Mouse (Mus musculus) heart, adult 2 months (tissue): ENCODE data around the gene Selenot. TPM values are rescaled to one million over a fixed set of nuclear protein-coding genes. Genes with fewer than 3 reads are reported as not detected.
A peak's percentile ranks its signal among the peaks of the same experiment; 100 is the strongest.

Experiments used
- DNase-seq, 2 experiments: peaks; one replicate each; pipeline ENCODE4 v3.0.0; 2021
- H3K27ac ChIP-seq: fragments of 200-600 bp; 2 replicates; pipeline ENCODE4 v1.8.1; 2022
- H3K27me3 ChIP-seq: fragments of 200-500 bp; 2 replicates; pipeline ENCODE4 v1.6.1; 2012; ENCODE audit warnings: mild to moderate bottlenecking, low read length, inconsistent platforms, mixed read lengths; ENCODE audit not compliant: control insufficient read depth, insufficient read depth
- H3K36me3 ChIP-seq: fragments of 200-500 bp; 2 replicates; pipeline ENCODE4 v1.6.1; 2012; ENCODE audit warnings: low read length, inconsistent platforms; ENCODE audit not compliant: control insufficient read depth, insufficient read depth
- H3K4me1 ChIP-seq: fragments of 200-500 bp; 2 replicates; pipeline ENCODE4 v1.6.1; 2011; ENCODE audit warnings: low read length; ENCODE audit not compliant: control insufficient read depth, insufficient read depth
- H3K4me3 ChIP-seq: fragments of 200-600 bp; 2 replicates; pipeline ENCODE4 v1.8.1; 2022
- H3K79me2 ChIP-seq: fragments of 200-500 bp; replicated peaks from 2 replicates; pipeline ENCODE4 v1.6.1; 2012; ENCODE audit warnings: mild to moderate bottlenecking, inconsistent platforms, low read length, moderate library complexity, mixed read lengths; ENCODE audit not compliant: control insufficient read depth, insufficient read depth
- H3K9ac ChIP-seq: fragments of 200-500 bp; 2 replicates; pipeline ENCODE4 v1.6.1; 2012; ENCODE audit warnings: low read depth, mild to moderate bottlenecking, control low read depth, inconsistent platforms, low read length, mixed read lengths
- CTCF ChIP-seq: fragments of 200-600 bp; IDR thresholded peaks from 2 replicates; pipeline ENCODE4 v1.8.1; 2022; ENCODE audit warnings: antibody characterized with exemption, mild to moderate bottlenecking, moderate library complexity
- EP300 ChIP-seq: fragments of 200-500 bp; IDR thresholded peaks from 2 replicates; pipeline ENCODE4 v1.6.1; 2011; ENCODE audit warnings: low read depth, low read length, control low read depth; ENCODE audit not compliant: insufficient read depth
- POLR2A ChIP-seq: fragments of 200-500 bp; IDR thresholded peaks from 2 replicates; pipeline ENCODE4 v1.6.1; 2011; ENCODE audit warnings: mild to moderate bottlenecking, low read depth, low read length, control low read depth; ENCODE audit not compliant: insufficient read depth
- WGBS: fragments of 180-500 bp; shearing (Covaris S2); methylation state at CpG from one replicate; pipeline ENCODE4 v1.1.7; 2018; 5-methylcytosine and 5-hydroxymethylcytosine counted together
- intact Hi-C: fragments of 180-260 bp; cut with DNase I; formaldehyde crosslinking; loops from one replicate; pipeline ENCODE4 v1.15.1; 2025
- long read RNA-seq: library from polyadenylated mRNA; stranded (forward); transcript quantifications from one replicate; pipeline ENCODE4 v2.0.0, GENCODE M21; 2021
- polyA plus RNA-seq: library from polyadenylated mRNA; depleted of rRNA; stranded (reverse); fragments of >200 nt; gene quantifications from 2 replicates; pipeline ENCODE4 v1.2.3, GENCODE M21; 2012; rRNA removed
- total RNA-seq, 2 experiments: library from RNA; stranded (reverse); gene quantifications; 2 replicates each; pipeline ENCODE4 v1.2.3; 2021

Gene Selenot
- 100 to 1,000 TPM; 116 to 119 TPM for total RNA-seq
- 48.3 and 92.1 TPM in 2 replicates for polyA plus RNA-seq
- long read RNA-seq, transcript Selenot-201 (6 exons, 3,157 nt) = major isoform, 5 of 15 reads
- long read RNA-seq, partial matches to known transcripts = 0 of 15 reads
- long read RNA-seq, other reads (novel, unspliced or antisense) = 10 of 15 reads

- Histone ChIP-seq H3K79me2 (peaks cover 5% of the 10 kb centered on the region), H3K4me1 (peaks cover 6% of the 10 kb centered on the region), H3K4me3 (peak within 1 kb of the TSS; percentile 69), H3K27ac (peak within 1 kb of the TSS; percentile 96), H3K36me3 (peaks cover 16% of the 10 kb centered on the region), H3K9ac (peak within 1 kb of the TSS; percentile 98), H3K27me3 (no peaks in the 10 kb centered on the region)
- intact Hi-C loops = loop anchor here (2.0 to 5.0 kb wide), 4 partner anchors 52 to 729 kb away; partner anchors contain the start of genes Eif2a, Pfn2, Serp1 and Siah2
- TF ChIP-seq POLR2A (peak; percentile 98), EP300 (no peak), CTCF (peak; percentile 32)
- DNase-seq = peak; percentile 98 to 99
- WGBS = 2% methylated on average over 59 of the region's 59 CpGs
Measured at GRCm38 (mm10) chr3:58576137-58577066, at the start of gene Selenot. TSS of gene Selenot (plus strand) at chr3:58576636.

DNA sequence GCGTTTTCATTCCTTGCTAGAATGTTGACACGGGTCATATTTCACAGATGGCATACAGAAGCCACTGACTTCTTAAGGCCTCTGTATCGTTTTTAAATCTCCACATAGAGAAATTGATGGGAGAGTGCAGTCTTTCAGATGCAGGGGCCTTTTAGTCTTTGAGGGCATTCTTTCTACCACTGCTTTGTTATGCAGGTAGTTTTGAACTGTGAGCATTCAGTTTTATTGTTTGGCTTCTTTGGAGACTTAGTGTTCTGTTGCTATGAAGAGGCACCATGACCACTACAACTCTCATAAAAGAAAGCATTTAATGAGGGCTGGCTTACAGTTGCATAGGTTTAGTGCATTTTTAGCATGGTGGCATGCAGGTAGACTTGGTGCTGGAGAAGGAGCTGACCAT lies 39.9 kb upstream of the Selenot start:
- 94% methylated on average over 3 of the region's 3 CpGs for WGBS
- no peak for DNase-seq
- H3K9ac ChIP-seq = no peak overlapping the region
- no peaks in the 10 kb centered on the region for H3K27me3 ChIP-seq
- H3K27ac ChIP-seq = no peak overlapping the region
- no peaks in the 10 kb centered on the region; the same call in 1 of the 2 replicates for H3K36me3 ChIP-seq
- H3K79me2 ChIP-seq = no peaks in the 10 kb centered on the region
- H3K4me3 ChIP-seq = no peak overlapping the region
- TF ChIP-seq POLR2A = no peak
- no peaks in the 10 kb centered on the region for H3K4me1 ChIP-seq
- intact Hi-C loops = no loop called here

- no peaks in the 10 kb centered on the region for H3K79me2 ChIP-seq
- no peak for DNase-seq
- intact Hi-C loops = no loop called here
- H3K4me3 ChIP-seq = no peak overlapping the region
- H3K9ac ChIP-seq = no peak overlapping the region
- H3K36me3 ChIP-seq = no peaks in the 10 kb centered on the region; the same call in 1 of the 2 replicates
- TF ChIP-seq EP300 (no peak), CTCF (no peak), POLR2A (no peak)
- no peaks in the 10 kb centered on the region for H3K27me3 ChIP-seq
- H3K4me1 ChIP-seq = no peaks in the 10 kb centered on the region
- 60% methylated on average over 1 of the region's 1 CpGs for WGBS
- no peak overlapping the region for H3K27ac ChIP-seq
Measured at GRCm38 (mm10) chr3:58552001-58552811, 24.2 kb upstream of the Selenot start.

GRCm38 (mm10) chr3:58556649-58557048 lies 19.8 kb upstream of the Selenot start:
- Histone ChIP-seq H3K27ac (no peak overlapping the region), H3K9ac (no peak overlapping the region), H3K4me3 (no peak overlapping the region), H3K27me3 (no peaks in the 10 kb centered on the region), H3K4me1 (no peaks in the 10 kb centered on the region), H3K36me3 (no peaks in the 10 kb centered on the region; the same call in 1 of the 2 replicates), H3K79me2 (no peaks in the 10 kb centered on the region)
- 81% methylated on average over 7 of the region's 7 CpGs for WGBS
- intact Hi-C loops = no loop called here
- no peak for DNase-seq
- TF ChIP-seq CTCF = no peak
- TF ChIP-seq EP300 = no peak
- TF ChIP-seq POLR2A = no peak

DNA sequence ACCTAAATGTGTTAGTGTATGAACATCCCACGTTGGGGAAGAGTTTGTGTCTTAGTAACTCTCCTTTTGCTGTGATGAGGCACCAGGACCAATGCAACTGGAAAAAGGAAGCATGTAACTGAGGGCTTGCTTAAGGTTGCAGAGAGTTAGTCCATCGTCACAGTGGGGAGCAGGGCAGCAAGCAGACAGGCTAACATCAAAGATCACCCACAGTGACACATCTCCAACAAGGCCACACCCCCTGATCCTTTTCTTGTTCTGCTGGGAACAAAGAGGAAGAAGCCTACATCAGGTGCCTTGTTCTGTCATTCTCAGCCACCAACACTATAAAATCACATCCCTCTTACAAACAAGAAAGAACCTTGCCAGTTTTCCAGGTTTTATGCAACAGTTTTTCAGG lies 16.5 kb upstream of the Selenot start:
- Histone ChIP-seq H3K9ac (no peak overlapping the region), H3K79me2 (no peaks in the 10 kb centered on the region), H3K27me3 (no peaks in the 10 kb centered on the region), H3K36me3 (no peaks in the 10 kb centered on the region), H3K4me1 (no peaks in the 10 kb centered on the region), H3K4me3 (no peak overlapping the region), H3K27ac (no peak overlapping the region)
- TF ChIP-seq POLR2A (no peak), CTCF (no peak), EP300 (no peak)
- 64% methylated on average over 2 of the region's 2 CpGs for WGBS
- DNase-seq = no peak
- intact Hi-C loops = no loop called here
